Mouse (Mus musculus) hindbrain, postnatal 0 days (tissue): ENCODE measurements around the gene Meltf. TPM values are rescaled to one million over a fixed set of nuclear protein-coding genes. Genes with fewer than 3 reads are reported as not detected.

Source experiments
- ATAC-seq: fragments of 200-750 bp; cut with Nextera tagmentation; 2 replicates; pipeline ENCODE4 v1.8.0; 2017; ENCODE audit warnings: mild to moderate bottlenecking, moderate TSS enrichment, moderate library complexity
- DNase-seq: peaks from one replicate; pipeline ENCODE4 v3.0.0-alpha.2; 2015; ENCODE audit warnings: low spot score
- H3K27ac ChIP-seq: fragments of 300-500 bp; sonication (generic); 2 replicates; pipeline ENCODE4 v1.5.1; 2014; ENCODE audit warnings: mild to moderate bottlenecking
- H3K27me3 ChIP-seq: fragments of 300-500 bp; sonication (generic); 2 replicates; pipeline ENCODE4 v1.6.1; 2014; ENCODE audit warnings: low read length, mixed read lengths; ENCODE audit not compliant: insufficient read depth
- H3K36me3 ChIP-seq: fragments of 300-500 bp; sonication (generic); 2 replicates; pipeline ENCODE4 v1.6.1; 2014; ENCODE audit warnings: low read length, mixed read lengths; ENCODE audit not compliant: insufficient read depth
- H3K4me1 ChIP-seq: fragments of 300-500 bp; sonication (generic); 2 replicates; pipeline ENCODE4 v1.6.1; 2014; ENCODE audit warnings: antibody characterized with exemption, low read length, mixed read lengths; ENCODE audit not compliant: insufficient read depth
- H3K4me2 ChIP-seq: fragments of 300-500 bp; sonication (generic); 2 replicates; pipeline ENCODE4 v1.6.1; 2014; ENCODE audit warnings: low read depth, mild to moderate bottlenecking, low read length, moderate library complexity, mixed read lengths
- H3K4me3 ChIP-seq: fragments of 300-500 bp; sonication (generic); 2 replicates; pipeline ENCODE4 v1.5.1; 2014; ENCODE audit warnings: low read length
- H3K9ac ChIP-seq: fragments of 300-500 bp; sonication (generic); replicated peaks from 2 replicates; pipeline ENCODE4 v1.6.1; 2014; ENCODE audit warnings: mild to moderate bottlenecking, low read length, moderate library complexity, mixed read lengths
- H3K9me3 ChIP-seq: fragments of 300-500 bp; sonication (generic); 2 replicates; pipeline ENCODE4 v1.6.1; 2016; ENCODE audit warnings: low read length, mixed read lengths
- CTCF ChIP-seq: IDR thresholded peaks from 2 replicates; pipeline ENCODE4 v1.5.1; 2016; ENCODE audit warnings: antibody characterized with exemption, control low read depth, low read depth
- WGBS: fragments of 180-500 bp; shearing (Covaris S2); extraction: QIAGEN DNeasy Blood & Tissue Kit; methylation state at CpG from one replicate; pipeline ENCODE4 v1.1.7; 2014; 5-methylcytosine and 5-hydroxymethylcytosine counted together
- polyA plus RNA-seq: library from polyadenylated mRNA; unstranded; fragments of >200 nt; fragmentation: Nextera tagmentation; extraction: Ambion mirVana; gene quantifications from 2 replicates; pipeline ENCODE4 v1.2.1, GENCODE M21; 2015
- total RNA-seq: library from RNA; depleted of rRNA; stranded (reverse); fragments of >200 nt; gene quantifications from 2 replicates; pipeline ENCODE4 v1.2.3, GENCODE M21; 2014

The Meltf gene
- total and polyA plus RNA-seq, 2 experiments from 2014 or later: 0.16 to 0.41 TPM

- TF ChIP-seq CTCF: no peak
- 95% methylated on average over 4 of the region's 4 CpGs for WGBS
- Histone ChIP-seq H3K4me3 (no peak overlapping the region), H3K9me3 (no peaks in the 10 kb centered on the region), H3K4me2 (no peak overlapping the region), H3K27ac (no peak overlapping the region), H3K4me1 (no peaks in the 10 kb centered on the region), H3K27me3 (no peaks in the 10 kb centered on the region), H3K36me3 (peaks cover 6% of the 10 kb centered on the region; the same call in 1 of the 2 replicates), H3K9ac (no peak overlapping the region)
- no peak for ATAC-seq
- no peak for DNase-seq
These were observed 3.2 kb upstream of the Meltf start for GRCm38 (mm10) chr16:31875391-31875790.

- no peak for TF ChIP-seq CTCF
- DNase-seq: peak; percentile 53
- 72% methylated on average over 10 of the region's 10 CpGs for WGBS
- no peak overlapping the region for H3K9ac ChIP-seq
- no peaks in the 10 kb centered on the region for H3K9me3 ChIP-seq
- no peak overlapping the region for H3K27ac ChIP-seq
- H3K27me3 ChIP-seq: no peaks in the 10 kb centered on the region
- no peaks in the 10 kb centered on the region for H3K4me1 ChIP-seq
- ATAC-seq: no peak
- no peak overlapping the region for H3K4me3 ChIP-seq
- H3K4me2 ChIP-seq: no peak overlapping the region
- peaks cover 6% of the 10 kb centered on the region; the same call in 1 of the 2 replicates for H3K36me3 ChIP-seq
These were observed 2.2 kb upstream of the Meltf start for GRCm38 (mm10) chr16:31876386-31876785.

- ATAC-seq (no peak), DNase-seq (no peak)
- no peak for TF ChIP-seq CTCF
- WGBS: 54% methylated on average over 6 of the region's 6 CpGs
- H3K9ac ChIP-seq: no peak overlapping the region
- no peaks in the 10 kb centered on the region for H3K4me1 ChIP-seq
- peaks cover 6% of the 10 kb centered on the region; the same call in 1 of the 2 replicates for H3K36me3 ChIP-seq
- H3K4me2 ChIP-seq: no peak overlapping the region
- no peak overlapping the region for H3K27ac ChIP-seq
- H3K4me3 ChIP-seq: no peak overlapping the region
- no peaks in the 10 kb centered on the region for H3K9me3 ChIP-seq
- no peaks in the 10 kb centered on the region for H3K27me3 ChIP-seq
These were observed 558 bp upstream of the Meltf start for GRCm38 (mm10) chr16:31878052-31878451.

GRCm38 (mm10) chr16:31880146-31880840 is 1.7 kb downstream of the Meltf start:
- TF ChIP-seq CTCF: no peak
- H3K4me3 ChIP-seq: no peak overlapping the region
- no peak overlapping the region for H3K27ac ChIP-seq
- ATAC-seq (no peak), DNase-seq (no peak)
- H3K27me3 ChIP-seq: no peaks in the 10 kb centered on the region
- no peak overlapping the region for H3K9ac ChIP-seq
- WGBS: 81% methylated on average over 8 of the region's 8 CpGs
- H3K4me2 ChIP-seq: no peak overlapping the region
- no peaks in the 10 kb centered on the region for H3K9me3 ChIP-seq
- no peaks in the 10 kb centered on the region for H3K36me3 ChIP-seq
- peaks cover 8% of the 10 kb centered on the region; the same call in 1 of the 2 replicates for H3K4me1 ChIP-seq

- Histone ChIP-seq H3K36me3 (no peaks in the 10 kb centered on the region), H3K4me2 (no peak overlapping the region), H3K9me3 (no peaks in the 10 kb centered on the region), H3K4me1 (peaks cover 8% of the 10 kb centered on the region; the same call in 1 of the 2 replicates), H3K27ac (no peak overlapping the region), H3K4me3 (no peak overlapping the region), H3K27me3 (no peaks in the 10 kb centered on the region), H3K9ac (no peak overlapping the region)
- DNase-seq: no peak
- 61% methylated on average over 9 of the region's 9 CpGs for WGBS
- TF ChIP-seq CTCF: no peak
- no peak for ATAC-seq
These were observed 3.8 kb downstream of the Meltf start for GRCm38 (mm10) chr16:31882381-31882908.

- Histone ChIP-seq H3K4me2 (no peak overlapping the region), H3K27me3 (no peaks in the 10 kb centered on the region), H3K27ac (no peak overlapping the region), H3K4me1 (peaks cover 8% of the 10 kb centered on the region; the same call in 1 of the 2 replicates), H3K9ac (no peak overlapping the region), H3K36me3 (no peaks in the 10 kb centered on the region), H3K9me3 (no peaks in the 10 kb centered on the region), H3K4me3 (no peak overlapping the region)
- TF ChIP-seq CTCF: no peak
- peak; percentile 21; the same call in 1 of the 2 replicates for ATAC-seq
- 81% methylated on average over 14 of the region's 14 CpGs for WGBS
- peak; percentile 12 for DNase-seq
These were observed 4.7 kb downstream of the Meltf start for GRCm38 (mm10) chr16:31883302-31883701.

GRCm38 (mm10) chr16:31883902-31884301 is 5.3 kb downstream of the Meltf start:
- Histone ChIP-seq H3K27ac (no peak overlapping the region), H3K9ac (no peak overlapping the region), H3K27me3 (no peaks in the 10 kb centered on the region), H3K36me3 (no peaks in the 10 kb centered on the region), H3K4me2 (no peak overlapping the region), H3K9me3 (no peaks in the 10 kb centered on the region), H3K4me1 (peaks cover 8% of the 10 kb centered on the region; the same call in 1 of the 2 replicates), H3K4me3 (no peak overlapping the region)
- 23% methylated on average over 6 of the region's 6 CpGs for WGBS
- TF ChIP-seq CTCF: no peak
- DNase-seq: no peak
- ATAC-seq: peak; percentile 16; the same call in 1 of the 2 replicates
